Mouse (Mus musculus) midbrain, embryonic 14.5 days (tissue): ENCODE data around the gene Cenph. TPM values are rescaled to one million over a fixed set of nuclear protein-coding genes. Genes with fewer than 3 reads are reported as not detected.
A peak's percentile ranks its signal among the peaks of the same experiment; 100 is the strongest.

Experiments used
- ATAC-seq: fragments of 200-750 bp; cut with Nextera tagmentation; 2 replicates; pipeline ENCODE4 v1.8.0; 2017; ENCODE audit warnings: moderate number of reproducible peaks, moderate library complexity; ENCODE audit not compliant: low FRiP score, low TSS enrichment
- DNase-seq: peaks from one replicate; pipeline ENCODE4 v3.0.0-alpha.2; 2015
- H3K27ac ChIP-seq: fragments of 300-500 bp; sonication (generic); replicated peaks from 2 replicates; pipeline ENCODE4 v1.5.1; 2014; ENCODE audit warnings: mild to moderate bottlenecking, low read depth, low read length, moderate library complexity
- H3K27me3 ChIP-seq: fragments of 300-500 bp; sonication (generic); 2 replicates; pipeline ENCODE4 v1.6.1; 2014; ENCODE audit warnings: low read length, control low read depth, mixed read lengths; ENCODE audit not compliant: control insufficient read depth, insufficient read depth
- H3K36me3 ChIP-seq: fragments of 300-500 bp; sonication (generic); 2 replicates; pipeline ENCODE4 v1.6.1; 2014; ENCODE audit warnings: low read length, control low read depth; ENCODE audit not compliant: control insufficient read depth, insufficient read depth
- H3K4me1 ChIP-seq: fragments of 300-500 bp; sonication (generic); 2 replicates; pipeline ENCODE4 v1.6.1; 2014; ENCODE audit warnings: mild to moderate bottlenecking, antibody characterized with exemption, low read length, control low read depth; ENCODE audit not compliant: control insufficient read depth, insufficient read depth
- H3K4me2 ChIP-seq: fragments of 300-500 bp; sonication (generic); 2 replicates; pipeline ENCODE4 v1.6.1; 2014; ENCODE audit warnings: mild to moderate bottlenecking, low read length, moderate library complexity
- H3K4me3 ChIP-seq: fragments of 300-500 bp; sonication (generic); replicated peaks from 2 replicates; pipeline ENCODE4 v1.5.1; 2014; ENCODE audit warnings: low read depth, low read length
- H3K9ac ChIP-seq: fragments of 300-500 bp; sonication (generic); replicated peaks from 2 replicates; pipeline ENCODE4 v1.6.1; 2014; ENCODE audit warnings: mild to moderate bottlenecking, low read length, moderate library complexity
- H3K9me3 ChIP-seq: fragments of 300-500 bp; sonication (generic); 2 replicates; pipeline ENCODE4 v1.6.1; 2016; ENCODE audit warnings: low read length, control low read depth, mixed read lengths; ENCODE audit not compliant: control insufficient read depth
- WGBS: fragments of 180-500 bp; shearing (Covaris S2); extraction: QIAGEN DNeasy Blood & Tissue Kit; methylation state at CpG from one replicate; pipeline ENCODE4 v1.1.7; 2014; 5-methylcytosine and 5-hydroxymethylcytosine counted together
- polyA plus RNA-seq: library from polyadenylated mRNA; unstranded; fragments of >200 nt; fragmentation: Nextera tagmentation; extraction: Ambion mirVana; gene quantifications from 2 replicates; pipeline ENCODE4 v1.2.1, GENCODE M21; 2014

Gene Cenph
- polyA plus RNA-seq, 1 experiment from 2014 or later: 8.3 TPM

GRCm38 (mm10) chr13:100725194-100725593, 50.5 kb downstream of the Cenph start:
- 88% methylated on average over 10 of the region's 10 CpGs for WGBS
- DNase-seq: no peak

GRCm38 (mm10) chr13:100724051-100724754, 51.5 kb downstream of the Cenph start:
- H3K4me3 ChIP-seq: no peak overlapping the region
- peaks cover 39% of the 10 kb centered on the region for H3K36me3 ChIP-seq
- H3K27me3 ChIP-seq: no peaks in the 10 kb centered on the region
- no peak overlapping the region for H3K9ac ChIP-seq
- WGBS: 70% methylated on average over 7 of the region's 7 CpGs
- no peak overlapping the region for H3K27ac ChIP-seq
- peak; percentile 17; the same call in 1 of the 2 replicates for ATAC-seq
- peak; percentile 32 for DNase-seq
- peaks cover 2% of the 10 kb centered on the region for H3K4me1 ChIP-seq
- H3K4me2 ChIP-seq: no peak overlapping the region
- H3K9me3 ChIP-seq: no peaks in the 10 kb centered on the region

More at GRCm38 (mm10) chr13:100725194-100725593, 50.5 kb downstream of the Cenph start:
- Histone ChIP-seq H3K27me3 (no peaks in the 10 kb centered on the region), H3K36me3 (peaks cover 31% of the 10 kb centered on the region), H3K9me3 (no peaks in the 10 kb centered on the region), H3K27ac (no peak overlapping the region), H3K4me1 (peaks cover 10% of the 10 kb centered on the region), H3K4me3 (no peak overlapping the region), H3K4me2 (no peak overlapping the region), H3K9ac (no peak overlapping the region)
- no peak for ATAC-seq

GRCm38 (mm10) chr13:100721656-100722055, 54.0 kb downstream of the Cenph start:
- H3K4me2 ChIP-seq: no peak overlapping the region
- no peak for DNase-seq
- H3K27ac ChIP-seq: no peak overlapping the region
- no peaks in the 10 kb centered on the region for H3K27me3 ChIP-seq
- no peak for ATAC-seq
- H3K4me1 ChIP-seq: no peaks in the 10 kb centered on the region
- no peak overlapping the region for H3K4me3 ChIP-seq
- no peaks in the 10 kb centered on the region for H3K9me3 ChIP-seq
- no peak overlapping the region for H3K9ac ChIP-seq
- peaks cover 44% of the 10 kb centered on the region for H3K36me3 ChIP-seq
- 92% methylated on average over 5 of the region's 5 CpGs for whole genome bisulfite sequencing

- no peak for DNase-seq
- 87% methylated on average over 6 of the region's 6 CpGs for WGBS
Measured at GRCm38 (mm10) chr13:100715467-100715866, 60.2 kb downstream of the Cenph start.

More at GRCm38 (mm10) chr13:100715467-100715866, 60.2 kb downstream of the Cenph start:
- H3K4me2 ChIP-seq: no peak overlapping the region
- no peak overlapping the region for H3K9ac ChIP-seq
- no peak overlapping the region for H3K4me3 ChIP-seq
- no peak overlapping the region for H3K27ac ChIP-seq
- no peaks in the 10 kb centered on the region for H3K4me1 ChIP-seq
- no peak for ATAC-seq
- peaks cover 78% of the 10 kb centered on the region for H3K36me3 ChIP-seq
- H3K9me3 ChIP-seq: no peaks in the 10 kb centered on the region
- no peaks in the 10 kb centered on the region for H3K27me3 ChIP-seq

Other genes with a start within 250 kb of the Cenph start
- 4.3 and 7.4 TPM in 2 replicates for gene Ocln, start 223.2 kb downstream of the Cenph start, polyA plus RNA-seq
- 1.9 and 2.7 TPM in 2 replicates for gene Marveld2, start 158.9 kb downstream of the Cenph start, polyA plus RNA-seq
- 344 and 368 TPM in 2 replicates for gene Ak6, start 124.9 kb downstream of the Cenph start, polyA plus RNA-seq
- gene Rad17, start 124.8 kb downstream of the Cenph start, polyA plus RNA-seq: 17.8 and 20.6 TPM in 2 replicates
- gene Taf9, start 124.3 kb downstream of the Cenph start, polyA plus RNA-seq: 30.9 and 31.3 TPM in 2 replicates
- 0.58 and 2.0 TPM in 2 replicates for gene Ccdc125, start 106.2 kb downstream of the Cenph start, polyA plus RNA-seq
- gene Cdk7, start 45.0 kb downstream of the Cenph start, polyA plus RNA-seq: 43.2 and 46.0 TPM in 2 replicates
- 132 and 142 TPM in 2 replicates for gene Mrps36, start 31.2 kb downstream of the Cenph start, polyA plus RNA-seq
- 31.0 and 69.9 TPM in 2 replicates for gene Ccnb1, start 10.7 kb upstream of the Cenph start, polyA plus RNA-seq
- 29.0 and 38.7 TPM in 2 replicates for gene Slc30a5, start 57.5 kb upstream of the Cenph start, polyA plus RNA-seq